Mouse (Mus musculus) myocyte (in vitro differentiated cells): Measurements from ENCODE around the gene Samd8. TPM values are rescaled to one million over a fixed set of nuclear protein-coding genes. Genes with fewer than 3 reads are reported as not detected.

Experiments used
- H3K27me3 ChIP-seq: one replicate; pipeline ENCODE4 v1.6.1; 2011; ENCODE audit not compliant: control insufficient read depth, insufficient read depth, insufficient read length
- H3K36me3 ChIP-seq: one replicate; pipeline ENCODE4 v1.6.1; 2011; ENCODE audit not compliant: control insufficient read depth, insufficient read depth
- H3K4me2 ChIP-seq: one replicate; pipeline ENCODE4 v1.6.1; 2011; ENCODE audit warnings: low read depth, control low read depth
- H3K4me3 ChIP-seq: one replicate; pipeline ENCODE4 v1.5.1; 2011; ENCODE audit warnings: mild to moderate bottlenecking, control low read depth, moderate library complexity
- H3K79me2 ChIP-seq: one replicate; pipeline ENCODE4 v1.6.1; 2011; ENCODE audit not compliant: control insufficient read depth, insufficient read depth
- H3ac ChIP-seq: one replicate; pipeline ENCODE4 v1.6.1; 2011; ENCODE audit not compliant: control insufficient read depth, insufficient read length
- CEBPB ChIP-seq: IDR thresholded peaks from 2 replicates; pipeline ENCODE4 v1.6.1; 2011; ENCODE audit warnings: mild to moderate bottlenecking, moderate library complexity; ENCODE audit not compliant: poor library complexity, insufficient read depth, severe bottlenecking
- E2F4 ChIP-seq: IDR thresholded peaks from one replicate; pipeline ENCODE4 v1.6.1; 2011; ENCODE audit warnings: mild to moderate bottlenecking, control low read depth, moderate library complexity; ENCODE audit not compliant: insufficient read depth
- MAX ChIP-seq: IDR thresholded peaks from one replicate; pipeline ENCODE4 v1.6.1; 2011; ENCODE audit warnings: low read depth, mild to moderate bottlenecking, control low read depth
- MYOD1 ChIP-seq, 3 experiments: IDR thresholded peaks; one replicate each; pipeline ENCODE4 v1.6.1; 2011; ENCODE audit warnings: control low read depth in 2 of 3, low read depth in 2 of 3, mild to moderate bottlenecking in 2 of 3, moderate library complexity in 1 of 3; ENCODE audit not compliant: insufficient read length in 2 of 3, control insufficient read depth in 1 of 3
- MYOG ChIP-seq, 3 experiments: IDR thresholded peaks; one replicate each; pipeline ENCODE4 v1.6.1; 2011; ENCODE audit warnings: control low read depth in 2 of 3, low read depth in 2 of 3, mild to moderate bottlenecking in 2 of 3; ENCODE audit not compliant: insufficient read length in 2 of 3, control insufficient read depth in 1 of 3, insufficient read depth in 1 of 3
- POLR2A ChIP-seq: IDR thresholded peaks from one replicate; pipeline ENCODE4 v1.6.1; 2011; ENCODE audit warnings: low read depth, mild to moderate bottlenecking, control low read depth, moderate library complexity; ENCODE audit not compliant: insufficient read length
- POLR2AphosphoS2 ChIP-seq: IDR thresholded peaks from one replicate; pipeline ENCODE4 v1.6.1; 2011; ENCODE audit warnings: low read depth, control low read depth; ENCODE audit not compliant: insufficient read length
- REST ChIP-seq: IDR thresholded peaks from one replicate; pipeline ENCODE4 v1.6.1; 2011; ENCODE audit warnings: mild to moderate bottlenecking, control low read depth, moderate library complexity; ENCODE audit not compliant: insufficient read depth, insufficient read length
- SRF ChIP-seq: IDR thresholded peaks from one replicate; pipeline ENCODE4 v1.6.1; 2011; ENCODE audit warnings: low read depth; ENCODE audit not compliant: control insufficient read depth, insufficient read length
- TCF12 ChIP-seq: IDR thresholded peaks from one replicate; pipeline ENCODE4 v1.6.1; 2011; ENCODE audit warnings: mild to moderate bottlenecking, control low read depth; ENCODE audit not compliant: poor library complexity, insufficient read depth, severe bottlenecking
- TCF3 ChIP-seq: IDR thresholded peaks from one replicate; pipeline ENCODE4 v1.6.1; 2011; ENCODE audit warnings: low read depth, control low read depth; ENCODE audit not compliant: insufficient read length
- USF1 ChIP-seq: IDR thresholded peaks from one replicate; pipeline ENCODE4 v1.6.1; 2011; ENCODE audit warnings: low read depth, mild to moderate bottlenecking, control low read depth, moderate library complexity
- polyA plus RNA-seq: library from polyadenylated mRNA; unstranded; fragments of >200 nt; fragmentation: generic; extraction: Trizol; gene quantifications from one replicate; pipeline ENCODE4 v1.2.1, GENCODE M21; 2012; ENCODE audit warnings: missing spikeins

Gene Samd8
- polyA plus RNA-seq, 1 experiment: 27.8 TPM

DNA sequence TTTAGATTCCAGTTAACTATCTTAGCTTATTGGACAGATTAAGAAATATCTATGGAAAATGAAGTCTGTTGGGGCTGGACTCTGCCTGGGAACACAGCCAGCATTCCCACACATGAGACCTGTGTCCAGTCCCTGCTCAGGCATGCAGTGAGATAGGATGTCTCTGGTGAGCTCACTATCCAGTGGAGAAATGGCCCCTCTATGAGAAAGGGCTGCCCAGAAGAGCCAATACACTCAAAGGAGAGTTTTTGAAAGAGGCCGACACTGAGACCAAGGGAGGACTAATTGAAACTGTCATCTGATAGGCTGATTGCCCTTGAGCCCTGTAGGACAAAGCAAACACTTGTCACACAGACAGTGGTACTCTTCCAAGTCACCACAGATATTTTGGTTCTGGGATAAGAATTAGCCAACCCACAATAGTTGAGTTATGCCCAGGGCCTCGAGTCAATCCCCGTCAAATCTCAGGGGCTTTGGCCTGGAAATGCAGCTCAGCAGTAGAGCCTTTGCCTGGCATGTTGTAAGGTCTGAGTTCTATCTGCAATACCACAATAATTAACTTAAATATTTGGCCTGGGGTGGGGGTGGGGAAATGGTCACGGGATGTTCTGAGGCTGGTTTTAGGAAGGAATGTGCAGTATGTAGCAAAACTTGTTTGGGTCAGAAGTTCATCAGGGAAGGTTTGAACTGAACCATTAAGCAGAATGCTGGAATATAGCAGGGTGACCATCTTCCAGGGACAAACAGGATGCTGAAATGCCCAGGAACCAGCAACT, 29.7 kb upstream of the Samd8 start:
- Histone ChIP-seq H3K4me2 (no peak overlapping the region), H3K4me3 (no peak overlapping the region), H3K27me3 (no peaks in the 10 kb centered on the region), H3K36me3 (no peaks in the 10 kb centered on the region), H3K79me2 (no peaks in the 10 kb centered on the region), H3ac (no peak overlapping the region)
- TF ChIP-seq POLR2A (no peak), MYOD1 (IDR thresholded peaks at IDR 0.05; ENCODE audit: control insufficient read depth in 1 of 3, insufficient read length in 2 of 3, low read depth in 2 of 3) (no peak), MAX (no peak), TCF3 (no peak), CEBPB (no peak), REST (no peak), MYOG (IDR thresholded peaks at IDR 0.05; ENCODE audit: control insufficient read depth in 1 of 3, insufficient read depth in 1 of 3, insufficient read length in 2 of 3, low read depth in 2 of 3) (no peak), POLR2AphosphoS2 (no peak), USF1 (no peak), E2F4 (no peak), SRF (no peak), TCF12 (no peak)

DNA sequence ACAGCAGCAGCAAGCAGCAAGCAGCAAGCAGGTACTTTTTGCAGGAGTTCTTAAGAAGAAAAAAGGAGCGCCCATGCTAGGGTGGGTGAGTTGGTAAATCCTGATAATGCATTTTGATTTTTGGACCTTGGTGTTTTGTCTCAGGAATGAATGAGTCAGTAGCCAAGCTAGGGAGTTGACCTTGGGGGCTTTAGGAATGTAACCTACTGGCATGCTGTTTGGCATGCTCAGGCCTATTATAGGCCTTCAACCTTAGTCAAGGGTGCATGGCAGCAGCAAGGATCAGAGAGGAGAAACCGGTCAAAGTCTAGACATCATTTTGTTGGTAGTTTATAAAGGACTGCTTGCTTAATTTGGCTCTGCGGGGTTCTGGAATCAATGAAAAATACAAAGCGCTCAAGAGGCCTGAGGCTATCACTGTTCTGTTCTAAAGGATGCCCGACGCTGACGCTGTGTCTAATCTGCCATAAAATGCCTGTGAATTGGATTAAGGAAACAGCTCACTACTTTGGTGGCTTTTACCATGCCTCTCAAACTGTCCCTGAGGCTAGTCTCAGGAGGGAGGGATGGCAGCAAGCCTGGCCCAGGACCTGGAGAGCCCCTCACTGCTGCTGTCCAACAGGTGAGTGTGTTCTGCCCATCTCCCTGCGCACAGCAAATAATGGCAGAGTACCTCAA, 28.2 kb upstream of the Samd8 start:
- TF ChIP-seq E2F4 (no peak), TCF12 (no peak), MAX (no peak), USF1 (no peak), SRF (no peak), MYOG (IDR thresholded peaks at IDR 0.05; ENCODE audit: control insufficient read depth in 1 of 3, insufficient read depth in 1 of 3, insufficient read length in 2 of 3, low read depth in 2 of 3) (no peak), POLR2AphosphoS2 (no peak), POLR2A (no peak), TCF3 (no peak), REST (no peak), CEBPB (no peak), MYOD1 (IDR thresholded peaks at IDR 0.05; ENCODE audit: control insufficient read depth in 1 of 3, insufficient read length in 2 of 3, low read depth in 2 of 3) (no peak)
- Histone ChIP-seq H3ac (no peak overlapping the region), H3K36me3 (no peaks in the 10 kb centered on the region)

GRCm38 (mm10) chr14:21729031-21729732, 21.1 kb upstream of the Samd8 start:
- no peaks in the 10 kb centered on the region for H3K27me3 ChIP-seq
- H3ac ChIP-seq: no peak overlapping the region
- no peak for TF ChIP-seq TCF12
- H3K4me2 ChIP-seq: no peak overlapping the region
- no peaks in the 10 kb centered on the region for H3K79me2 ChIP-seq
- H3K4me3 ChIP-seq: no peak overlapping the region
- no peaks in the 10 kb centered on the region for H3K36me3 ChIP-seq

More for the DNA sequence above, 28.2 kb upstream of the Samd8 start:
- Histone ChIP-seq H3K79me2 (no peaks in the 10 kb centered on the region), H3K27me3 (no peaks in the 10 kb centered on the region), H3K4me3 (no peak overlapping the region), H3K4me2 (no peak overlapping the region)

DNA sequence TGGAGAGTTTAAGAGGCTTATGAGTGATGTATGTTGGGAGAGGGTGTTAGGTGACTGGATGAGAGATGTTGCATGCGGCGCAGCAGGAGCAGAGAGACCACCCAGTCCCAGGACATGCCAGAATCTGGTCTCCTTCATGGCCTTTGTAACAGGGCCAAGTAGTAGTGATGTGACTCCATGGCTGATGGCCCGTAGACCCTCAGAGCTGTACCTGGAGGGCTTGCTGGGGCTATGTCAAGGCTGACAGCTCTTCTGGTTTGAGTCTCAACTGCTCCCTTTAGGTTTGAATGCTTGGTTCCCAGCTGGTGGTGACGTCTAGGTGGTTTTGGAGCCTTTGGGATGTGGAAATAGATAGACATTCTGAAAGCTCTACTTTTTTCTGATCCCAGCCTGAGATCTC, 20.4 kb upstream of the Samd8 start:
- no peaks in the 10 kb centered on the region for H3K36me3 ChIP-seq
- no peaks in the 10 kb centered on the region for H3K79me2 ChIP-seq
- H3ac ChIP-seq: no peak overlapping the region
- H3K4me2 ChIP-seq: no peak overlapping the region
- H3K27me3 ChIP-seq: no peaks in the 10 kb centered on the region
- TF ChIP-seq CEBPB: no peak
- TF ChIP-seq MYOG (IDR thresholded peaks at IDR 0.05; ENCODE audit: control insufficient read depth in 1 of 3, insufficient read depth in 1 of 3, insufficient read length in 2 of 3, low read depth in 2 of 3): no peak
- no peak for TF ChIP-seq TCF12
- no peak for TF ChIP-seq MAX
- no peak for TF ChIP-seq POLR2A
- no peak for TF ChIP-seq SRF
- TF ChIP-seq USF1: no peak
- no peak for TF ChIP-seq E2F4
- no peak for TF ChIP-seq REST
- TF ChIP-seq TCF3: no peak
- no peak for TF ChIP-seq MYOD1 (IDR thresholded peaks at IDR 0.05; ENCODE audit: control insufficient read depth in 1 of 3, insufficient read length in 2 of 3, low read depth in 2 of 3)
- no peak overlapping the region for H3K4me3 ChIP-seq
